Mouse (Mus musculus): ENCODE measurements around the gene Sass6. TPM values are rescaled to one million over a fixed set of nuclear protein-coding genes. Genes with fewer than 3 reads are reported as not detected.

Gene Sass6
- polyA plus RNA-seq, 1 experiment from 2014 or later = 20.7 TPM

DNA sequence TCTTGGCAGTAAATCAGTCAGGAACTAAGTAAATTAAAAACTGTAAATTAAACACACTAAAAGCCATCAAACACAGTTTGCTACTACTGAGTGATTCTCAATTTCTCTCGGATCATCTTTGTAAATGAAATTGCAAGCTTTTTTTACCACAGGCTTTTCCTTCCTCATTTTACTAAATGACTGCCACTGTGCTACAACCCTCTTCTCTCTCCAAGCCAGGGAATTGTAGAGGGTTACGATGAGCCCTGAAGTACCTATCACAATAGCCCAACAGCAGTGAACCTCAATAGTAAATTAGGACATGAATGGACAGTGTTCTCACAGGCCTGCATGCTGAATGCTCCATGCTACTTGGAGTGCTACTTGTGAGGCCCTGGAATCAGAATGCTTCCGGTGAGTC is 39.3 kb downstream of the Sass6 start:
- WGBS (ENCODE audit: insufficient replicate concordance) = 77% methylated on average over 3 of the region's 3 CpGs
- peaks cover 77% of the 10 kb centered on the region for H3K36me3 ChIP-seq

DNA sequence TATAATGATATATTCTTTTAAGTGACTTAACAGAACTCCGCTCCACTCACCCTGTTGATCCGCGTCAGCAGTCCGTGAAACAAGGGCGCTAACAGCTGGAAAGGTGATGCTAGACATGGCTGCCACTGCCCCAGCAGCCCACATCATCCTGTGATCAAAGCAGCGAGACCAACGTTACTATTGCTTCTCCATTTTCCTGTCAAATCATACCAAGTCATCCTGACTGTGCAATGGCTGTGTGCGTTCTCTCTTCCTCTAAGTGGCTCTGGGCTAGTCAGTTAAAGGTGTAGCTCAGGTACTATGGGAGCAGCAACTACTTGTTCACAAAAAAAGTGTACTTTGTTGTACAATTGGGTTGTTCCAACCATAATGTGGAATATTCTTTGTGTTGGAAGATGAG is 40.1 kb downstream of the Sass6 start:
- 0 out of 2 replicates have a peak, but pooled peaks have one; percentile 30 for ATAC-seq (ENCODE audit: low read depth)
- peaks cover 85% of the 10 kb centered on the region for H3K36me3 ChIP-seq
- 83% methylated on average over 8 of the region's 8 CpGs for WGBS (ENCODE audit: insufficient replicate concordance)
- no peak for DNase-seq
- peaks cover 2% of the 10 kb centered on the region for H3K4me1 ChIP-seq (replicated peaks)
- no peak overlapping the region for H3K27ac ChIP-seq
- H3K9me3 ChIP-seq (replicated peaks) = no peaks in the 10 kb centered on the region
- no peak overlapping the region for H3K4me3 ChIP-seq (replicated peaks)
- no peaks in the 10 kb centered on the region for H3K27me3 ChIP-seq
- H3K4me2 ChIP-seq = no peak overlapping the region
- no peak overlapping the region for H3K9ac ChIP-seq

More for the DNA sequence above, 39.3 kb downstream of the Sass6 start:
- Histone ChIP-seq H3K4me1 (replicated peaks) (no peaks in the 10 kb centered on the region), H3K4me2 (no peak overlapping the region), H3K27me3 (no peaks in the 10 kb centered on the region), H3K9ac (no peak overlapping the region), H3K27ac (no peak overlapping the region), H3K9me3 (replicated peaks) (no peaks in the 10 kb centered on the region), H3K4me3 (replicated peaks) (no peak overlapping the region)
- ATAC-seq (ENCODE audit: low read depth) = no peak; the same call in 1 of the 2 replicates
- DNase-seq = no peak

DNA sequence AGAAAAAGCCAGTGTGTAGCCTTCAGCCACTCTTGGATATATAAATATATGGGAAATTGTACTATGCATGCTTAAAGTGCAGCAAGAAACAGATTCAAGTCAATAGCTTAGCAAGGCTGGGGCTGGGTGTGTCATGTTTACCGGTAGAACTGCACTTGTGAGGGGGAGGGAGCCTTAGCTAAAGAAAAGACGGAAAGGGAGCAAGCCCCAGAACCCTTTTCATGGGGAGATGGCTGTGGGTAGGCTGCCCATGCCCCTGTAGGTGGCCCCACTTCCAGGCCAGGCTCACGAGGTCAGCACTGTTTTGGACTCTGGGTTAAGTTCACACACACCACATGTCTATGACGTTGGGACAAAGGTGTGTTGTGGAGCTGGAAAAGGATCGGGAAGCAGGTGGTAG is 41.0 kb downstream of the Sass6 start:
- no peak for ATAC-seq (ENCODE audit: low read depth)
- WGBS (ENCODE audit: insufficient replicate concordance) = 74% methylated on average over 5 of the region's 5 CpGs
- H3K4me2 ChIP-seq = no peak overlapping the region

DNA sequence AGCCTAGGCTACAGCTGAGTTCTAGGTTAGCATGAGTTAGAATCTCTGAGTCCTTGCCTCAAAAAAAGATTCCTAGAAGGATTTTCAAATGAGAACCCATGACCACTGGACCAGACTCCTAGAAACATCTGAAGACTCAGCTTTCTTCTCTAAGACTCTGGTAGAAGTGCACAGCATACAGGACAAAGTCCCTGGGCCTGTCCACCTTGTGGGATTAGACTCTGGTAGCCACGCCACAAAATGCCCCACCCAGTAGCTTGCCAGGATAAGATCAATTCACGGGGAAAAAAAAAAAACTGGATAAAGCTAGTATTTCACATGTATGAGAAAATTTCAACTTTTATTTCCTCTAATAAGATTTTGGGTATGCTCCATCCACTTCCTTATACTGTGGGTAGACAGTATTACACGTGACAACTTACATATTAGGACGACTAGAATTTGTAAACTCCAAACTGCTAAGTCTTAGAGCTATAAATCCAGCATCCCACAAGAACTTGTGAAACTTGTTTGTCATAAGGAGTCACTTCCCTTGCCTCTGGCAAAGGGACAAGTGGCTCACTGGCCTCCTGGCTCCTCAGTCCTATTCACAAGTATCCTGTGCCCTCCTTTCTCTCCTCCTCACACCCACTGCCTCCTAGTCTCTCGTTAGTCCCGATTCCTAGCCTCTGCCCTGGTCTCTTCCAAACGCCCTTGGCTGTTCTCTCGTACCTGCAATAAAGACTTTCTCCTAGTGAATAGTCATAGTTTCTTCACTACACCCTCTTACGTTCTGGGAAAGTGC is 43.1 kb downstream of the Sass6 start:
- no peaks in the 10 kb centered on the region for H3K9me3 ChIP-seq (replicated peaks)
- ATAC-seq (ENCODE audit: low read depth) (no peak), DNase-seq (no peak)

More for the DNA sequence above, 41.0 kb downstream of the Sass6 start:
- Histone ChIP-seq H3K27me3 (no peaks in the 10 kb centered on the region), H3K9me3 (replicated peaks) (no peaks in the 10 kb centered on the region), H3K27ac (no peak overlapping the region), H3K36me3 (peaks cover 85% of the 10 kb centered on the region), H3K4me3 (replicated peaks) (no peak overlapping the region), H3K4me1 (replicated peaks) (peaks cover 7% of the 10 kb centered on the region), H3K9ac (no peak overlapping the region)
- no peak for DNase-seq

DNA sequence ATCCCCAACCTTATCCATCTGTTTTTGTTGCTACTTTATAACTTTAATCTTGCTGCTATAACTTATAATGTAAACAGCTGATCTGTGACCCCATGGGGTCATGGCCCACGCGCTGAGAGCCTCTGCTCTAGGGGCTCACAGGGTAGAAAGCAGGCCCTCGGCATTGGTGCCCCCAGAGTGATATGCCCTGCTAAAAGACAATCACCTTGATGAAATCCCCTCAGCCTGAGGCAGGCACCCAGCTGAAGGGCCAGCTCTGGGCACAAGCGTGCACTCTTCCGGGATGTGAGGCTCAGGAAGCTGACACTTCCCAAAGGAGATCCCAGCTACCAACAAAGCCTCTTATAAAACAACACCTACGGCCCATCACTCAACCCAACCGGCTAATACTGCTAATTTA is 43.8 kb downstream of the Sass6 start:
- 86% methylated on average over 7 of the region's 7 CpGs for WGBS (ENCODE audit: insufficient replicate concordance)
- H3K4me1 ChIP-seq (replicated peaks) = peaks cover 12% of the 10 kb centered on the region
- no peak overlapping the region for H3K4me3 ChIP-seq (replicated peaks)
- H3K27me3 ChIP-seq = no peaks in the 10 kb centered on the region
- H3K27ac ChIP-seq = no peak overlapping the region
- H3K9me3 ChIP-seq (replicated peaks) = no peaks in the 10 kb centered on the region
- no peak overlapping the region for H3K4me2 ChIP-seq
- no peak overlapping the region for H3K9ac ChIP-seq
- ATAC-seq (ENCODE audit: low read depth) (no peak), DNase-seq (no peak)
- H3K36me3 ChIP-seq = peaks cover 90% of the 10 kb centered on the region

More for the DNA sequence above, 43.1 kb downstream of the Sass6 start:
- Histone ChIP-seq H3K4me3 (replicated peaks) (no peak overlapping the region), H3K27ac (no peak overlapping the region), H3K9ac (no peak overlapping the region), H3K36me3 (peaks cover 88% of the 10 kb centered on the region), H3K27me3 (no peaks in the 10 kb centered on the region), H3K4me1 (replicated peaks) (peaks cover 7% of the 10 kb centered on the region), H3K4me2 (no peak overlapping the region)
- WGBS (ENCODE audit: insufficient replicate concordance) = 79% methylated on average over 9 of the region's 9 CpGs

DNA sequence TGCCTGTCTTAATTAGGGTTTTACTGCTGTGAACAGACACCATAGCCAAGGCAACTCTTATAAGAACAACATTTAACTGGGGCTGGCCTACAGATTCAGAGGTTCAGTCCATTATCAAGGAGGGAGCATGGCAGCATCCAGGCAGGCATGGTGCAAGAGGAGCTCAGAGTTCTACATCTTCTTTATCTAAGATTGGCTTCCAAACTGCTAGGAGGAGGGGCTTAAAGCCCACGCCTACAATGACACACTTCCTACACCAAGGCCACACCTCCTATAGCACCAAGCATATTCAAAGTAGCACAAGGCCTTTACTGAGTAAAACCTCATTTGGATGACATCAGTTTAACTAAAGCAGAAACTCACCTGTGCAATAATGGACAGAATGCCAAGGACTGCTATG is 45.2 kb downstream of the Sass6 start:
- ATAC-seq (ENCODE audit: low read depth) (peak; percentile 75), DNase-seq (peak; percentile 22)
- 47% methylated on average over 1 of the region's 1 CpGs for WGBS (ENCODE audit: insufficient replicate concordance)
- H3K36me3 ChIP-seq = peaks cover 87% of the 10 kb centered on the region
- no peak overlapping the region for H3K4me3 ChIP-seq (replicated peaks)
- H3K27ac ChIP-seq = no peak overlapping the region
- H3K27me3 ChIP-seq = no peaks in the 10 kb centered on the region
- peaks cover 12% of the 10 kb centered on the region for H3K4me1 ChIP-seq (replicated peaks)
- H3K9ac ChIP-seq = no peak overlapping the region
- H3K4me2 ChIP-seq = no peak overlapping the region
- H3K9me3 ChIP-seq (replicated peaks) = no peaks in the 10 kb centered on the region

DNA sequence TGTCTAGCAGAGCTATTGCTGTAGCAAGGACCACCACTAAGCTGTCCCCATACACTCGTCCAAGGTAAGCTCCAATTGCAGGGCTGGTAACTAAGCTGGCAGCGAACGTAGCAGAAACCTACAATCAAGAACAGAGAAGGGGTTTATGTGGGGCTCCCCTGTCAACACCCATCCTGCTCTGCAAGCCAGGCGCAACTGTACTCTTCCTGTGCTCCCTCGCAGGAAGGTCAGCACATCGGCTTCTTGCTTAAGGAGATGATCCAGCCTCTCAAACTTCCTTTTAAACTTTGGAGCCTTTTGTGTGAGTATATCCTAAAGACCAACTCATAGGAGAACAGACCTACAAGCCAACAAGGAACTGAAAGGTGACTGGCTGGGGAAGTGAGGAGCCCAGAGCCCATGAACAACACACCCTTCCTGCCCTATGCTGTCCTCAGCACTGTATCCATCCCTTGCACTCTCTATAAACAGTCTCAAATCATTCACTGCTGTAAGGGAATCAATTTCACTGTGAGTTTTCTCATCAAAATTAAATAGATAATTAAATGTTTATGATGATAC is 47.1 kb downstream of the Sass6 start:
- ATAC-seq (ENCODE audit: low read depth) = no peak
- Histone ChIP-seq H3K9me3 (replicated peaks) (no peaks in the 10 kb centered on the region), H3K4me3 (replicated peaks) (no peak overlapping the region), H3K9ac (no peak overlapping the region), H3K27ac (no peak overlapping the region), H3K4me2 (no peak overlapping the region), H3K4me1 (replicated peaks) (peaks cover 12% of the 10 kb centered on the region), H3K27me3 (no peaks in the 10 kb centered on the region), H3K36me3 (peaks cover 87% of the 10 kb centered on the region)
- 88% methylated on average over 6 of the region's 6 CpGs for WGBS (ENCODE audit: insufficient replicate concordance)
- no peak for DNase-seq

DNA sequence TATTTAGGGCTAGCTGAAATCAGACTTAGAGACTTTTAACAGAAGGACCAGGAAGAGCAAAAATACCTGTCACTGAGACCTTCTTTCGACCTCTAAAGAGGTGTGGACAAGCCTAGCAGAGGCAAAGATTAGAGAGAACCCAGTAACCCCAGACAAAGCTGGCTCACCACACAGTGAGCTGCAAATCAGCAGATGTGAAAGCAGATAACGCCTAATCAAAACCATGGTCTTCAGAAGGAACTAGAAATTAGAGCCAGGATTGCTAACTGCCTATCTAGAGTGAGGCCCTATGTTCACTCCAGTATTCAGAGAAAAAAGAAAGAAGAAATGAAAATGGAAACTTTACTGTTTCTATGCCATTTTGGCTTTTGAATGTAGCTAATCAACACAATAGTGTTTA is 47.6 kb downstream of the Sass6 start:
- no peak for ATAC-seq (ENCODE audit: low read depth)
- no peak overlapping the region for H3K9ac ChIP-seq
- H3K36me3 ChIP-seq = peaks cover 90% of the 10 kb centered on the region
- no peak overlapping the region for H3K27ac ChIP-seq
- no peak for DNase-seq
- H3K9me3 ChIP-seq (replicated peaks) = no peaks in the 10 kb centered on the region
- 59% methylated on average over 2 of the region's 2 CpGs for WGBS (ENCODE audit: insufficient replicate concordance)
- no peaks in the 10 kb centered on the region for H3K27me3 ChIP-seq
- H3K4me3 ChIP-seq (replicated peaks) = no peak overlapping the region
- peaks cover 12% of the 10 kb centered on the region for H3K4me1 ChIP-seq (replicated peaks)
- no peak overlapping the region for H3K4me2 ChIP-seq

DNA sequence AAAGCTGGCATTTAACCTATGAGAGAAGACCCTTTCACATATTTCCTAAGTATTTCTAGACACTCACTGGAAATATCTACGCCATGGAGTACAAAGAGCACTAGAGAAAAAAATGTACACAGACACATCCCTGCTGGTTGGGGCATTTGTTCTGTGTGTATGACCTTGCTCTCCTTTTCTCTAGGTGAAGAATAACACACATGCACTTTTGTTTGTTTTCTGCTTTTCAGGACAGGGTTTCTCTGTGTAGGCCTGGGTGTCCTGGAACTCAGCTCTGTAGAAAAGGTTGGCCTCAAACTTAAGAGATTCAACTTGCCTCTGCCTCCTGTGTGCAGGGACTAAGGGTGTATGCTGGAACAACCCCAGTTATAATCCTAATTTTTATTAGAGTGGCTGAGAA is 51.6 kb downstream of the Sass6 start:
- ATAC-seq (ENCODE audit: low read depth) = no peak
- 89% methylated on average over 1 of the region's 1 CpGs for WGBS (ENCODE audit: insufficient replicate concordance)
- no peak overlapping the region for H3K27ac ChIP-seq

DNA sequence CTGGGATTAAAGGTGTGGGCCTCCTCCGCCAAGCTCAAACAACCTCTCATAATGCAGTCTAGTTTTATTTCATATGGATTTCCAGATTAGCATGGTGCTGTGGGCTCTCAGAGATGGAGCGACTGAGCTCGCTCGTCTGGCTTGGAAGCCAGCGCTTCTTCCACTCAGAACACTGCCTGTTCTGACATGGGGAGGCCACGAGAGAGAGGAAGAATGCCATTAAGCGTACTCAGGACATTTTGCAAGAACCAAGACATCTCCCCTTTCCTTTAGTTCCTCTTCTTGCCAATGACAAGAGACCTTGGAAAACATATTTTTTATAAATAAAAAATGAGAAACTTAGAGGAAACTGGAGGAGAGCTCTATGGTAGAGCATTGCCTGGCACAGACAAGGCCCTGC is 54.0 kb downstream of the Sass6 start:
- no peak overlapping the region for H3K27ac ChIP-seq
- ATAC-seq (ENCODE audit: low read depth) = no peak

More for the DNA sequence above, 51.6 kb downstream of the Sass6 start:
- H3K9me3 ChIP-seq (replicated peaks) = no peaks in the 10 kb centered on the region
- H3K27me3 ChIP-seq = no peaks in the 10 kb centered on the region
- H3K36me3 ChIP-seq = peaks cover 69% of the 10 kb centered on the region
- H3K9ac ChIP-seq = no peak overlapping the region
- H3K4me3 ChIP-seq (replicated peaks) = no peak overlapping the region
- H3K4me1 ChIP-seq (replicated peaks) = peaks cover 12% of the 10 kb centered on the region
- no peak for DNase-seq
- no peak overlapping the region for H3K4me2 ChIP-seq

DNA sequence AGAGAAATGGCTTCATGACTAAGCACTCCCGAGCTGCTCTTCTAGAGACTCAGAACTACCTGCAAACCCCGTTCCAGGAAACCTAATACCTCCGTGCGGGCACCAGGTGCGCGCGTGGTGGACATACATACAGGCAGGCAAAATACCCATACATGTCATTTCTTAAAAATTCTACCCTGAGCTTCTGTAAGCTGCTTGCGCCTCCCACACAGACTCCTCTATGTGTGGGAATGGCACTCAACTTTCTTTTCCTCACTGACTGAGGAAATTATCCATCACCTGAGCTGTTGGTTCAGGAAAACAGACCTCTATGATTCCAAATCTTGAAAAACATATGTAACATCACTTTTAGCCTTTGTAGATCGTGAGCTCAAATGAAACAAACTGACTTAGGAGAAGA is 55.9 kb downstream of the Sass6 start:
- WGBS (ENCODE audit: insufficient replicate concordance) = 92% methylated on average over 9 of the region's 9 CpGs
- H3K4me1 ChIP-seq (replicated peaks) = peaks cover 36% of the 10 kb centered on the region
- ATAC-seq (ENCODE audit: low read depth) (no peak), DNase-seq (no peak)
- no peaks in the 10 kb centered on the region for H3K27me3 ChIP-seq
- H3K4me3 ChIP-seq (replicated peaks) = no peak overlapping the region
- no peak overlapping the region for H3K27ac ChIP-seq
- peaks cover 31% of the 10 kb centered on the region for H3K36me3 ChIP-seq
- H3K4me2 ChIP-seq = no peak overlapping the region
- no peak overlapping the region for H3K9ac ChIP-seq
- H3K9me3 ChIP-seq (replicated peaks) = no peaks in the 10 kb centered on the region

More for the DNA sequence above, 54.0 kb downstream of the Sass6 start:
- Histone ChIP-seq H3K9me3 (replicated peaks) (no peaks in the 10 kb centered on the region), H3K4me3 (replicated peaks) (no peak overlapping the region), H3K27me3 (no peaks in the 10 kb centered on the region), H3K4me2 (no peak overlapping the region), H3K4me1 (replicated peaks) (peaks cover 23% of the 10 kb centered on the region), H3K36me3 (peaks cover 47% of the 10 kb centered on the region), H3K9ac (no peak overlapping the region)
- no peak for DNase-seq
- 83% methylated on average over 7 of the region's 7 CpGs for WGBS (ENCODE audit: insufficient replicate concordance)

DNA sequence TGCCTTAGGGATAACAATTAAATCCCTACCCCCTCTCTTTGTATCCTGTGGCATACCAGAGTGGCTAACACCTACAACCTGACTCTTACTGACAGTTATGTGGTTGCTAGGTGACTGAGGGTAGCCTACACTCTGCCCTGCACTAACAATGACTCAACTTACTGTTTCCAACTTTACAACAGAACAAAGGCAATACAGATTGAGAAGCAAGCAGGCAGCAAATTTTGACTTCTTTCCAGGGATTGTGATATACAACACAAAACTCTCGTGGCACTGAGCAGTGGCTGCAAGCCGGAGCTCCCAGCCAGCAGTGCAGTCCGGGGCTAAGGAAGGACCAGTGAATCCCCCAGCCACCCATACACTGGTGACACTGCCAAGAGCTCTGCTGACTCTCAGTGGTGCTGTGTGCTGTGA is 57.3 kb downstream of the Sass6 start:
- WGBS (ENCODE audit: insufficient replicate concordance) = 76% methylated on average over 3 of the region's 3 CpGs
- Histone ChIP-seq H3K27ac (no peak overlapping the region), H3K27me3 (no peaks in the 10 kb centered on the region), H3K9me3 (replicated peaks) (no peaks in the 10 kb centered on the region), H3K9ac (no peak overlapping the region), H3K36me3 (peaks cover 18% of the 10 kb centered on the region), H3K4me3 (replicated peaks) (no peak overlapping the region), H3K4me2 (no peak overlapping the region), H3K4me1 (replicated peaks) (peaks cover 47% of the 10 kb centered on the region)
- no peak for ATAC-seq (ENCODE audit: low read depth)
- no peak for DNase-seq

All from liver, embryonic 13.5 days (tissue).